Mouse (Mus musculus): ENCODE measurements around the gene Rtn1. TPM values are rescaled to one million over a fixed set of nuclear protein-coding genes. Genes with fewer than 3 reads are reported as not detected.

Rtn1 gene
- polyA plus RNA-seq, 1 experiment from 2014 or later = 84.3 TPM

Other genes starting within 250 kb of the Rtn1 start
- not detected in 2 replicates for gene Ccdc175, start 224.0 kb downstream of the Rtn1 start, polyA plus RNA-seq (2014; fragmentation: Nextera tagmentation; extraction: Ambion mirVana)
- 0.22 and 0.83 TPM in 2 replicates for gene Lrrc9, start 32.8 kb upstream of the Rtn1 start, polyA plus RNA-seq (2014; fragmentation: Nextera tagmentation; extraction: Ambion mirVana)
- 10.6 TPM in 2 replicates for gene Pcnx4, start 127.3 kb upstream of the Rtn1 start, polyA plus RNA-seq (2014; fragmentation: Nextera tagmentation; extraction: Ambion mirVana)
- not detected in 2 replicates for gene Gm4756, start 240.6 kb upstream of the Rtn1 start, polyA plus RNA-seq (2014; fragmentation: Nextera tagmentation; extraction: Ambion mirVana)

All from intestine, embryonic 14.5 days (tissue).